Comparison of ENCODE assay signal across 8 mouse cellular contexts in the genomic region with DNA sequence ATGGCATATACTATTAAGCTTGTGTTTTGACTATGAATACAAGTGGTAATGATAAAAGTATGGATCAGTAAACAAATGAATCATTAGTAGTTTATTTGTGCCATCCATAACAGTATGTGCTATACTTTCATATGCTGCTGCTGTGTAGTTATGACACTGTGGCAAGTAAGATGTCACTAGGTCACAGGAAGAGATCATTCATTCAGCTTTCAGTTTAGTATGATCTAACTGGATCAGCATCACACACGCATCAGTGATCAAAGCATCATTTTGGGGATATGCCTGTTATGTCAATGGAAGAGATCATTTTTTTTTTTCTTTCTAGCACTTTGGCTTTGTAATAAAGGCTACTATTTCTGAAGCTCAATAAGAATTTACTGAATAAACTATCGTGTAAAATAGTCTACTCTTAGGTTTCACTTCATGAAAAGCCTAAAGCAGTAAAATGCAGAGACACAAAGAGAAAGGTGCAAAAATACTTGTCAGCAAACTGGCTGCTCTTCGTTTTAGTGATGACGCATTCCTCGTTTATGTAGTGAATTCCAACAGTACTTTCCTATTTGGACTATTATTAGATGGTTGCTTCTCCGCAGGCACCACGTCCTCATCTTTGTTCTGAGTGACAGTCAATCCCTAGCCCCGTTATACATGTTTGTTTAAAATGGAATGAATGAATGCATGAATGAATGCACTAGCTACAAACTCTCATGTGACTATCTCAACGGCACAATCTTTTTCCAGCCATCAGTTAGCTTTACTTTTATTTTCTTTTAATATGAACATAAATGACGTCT. TPM values are rescaled to one million over a fixed set of nuclear protein-coding genes. Genes with fewer than 3 reads are reported as not detected.
A peak's percentile ranks its signal among the peaks of the same experiment; 100 is the strongest.
DNase-seq lines count a peak whose midpoint lies in the region; TF ChIP-seq lines count a peak whose summit lies in the region.

No protein-coding gene starts in this region.

- no peak for TF ChIP-seq EP300 in heart, adult 2 months (IDR thresholded peaks at IDR 0.05; ENCODE audit: insufficient read depth, low read depth, low read length)

- peak overlapping the region; percentile 80 for H3ac ChIP-seq in myocyte (ENCODE audit: control insufficient read depth, insufficient read length)

- H3K4me3 ChIP-seq in heart, adult 2 months, result peak overlapping the region; percentile 94
- H3K4me3 ChIP-seq in embryonic facial prominence, embryonic 10.5 days, result peak overlapping the region; percentile 91
- peak overlapping the region; percentile 90 for H3K4me3 ChIP-seq in myocyte

- H3K4me1 ChIP-seq in heart, adult 2 months (ENCODE audit: control insufficient read depth, insufficient read depth, low read length), result peaks cover 1% of the 10 kb centered on the region
- peaks cover 22% of the 10 kb centered on the region for H3K4me1 ChIP-seq in embryonic facial prominence, embryonic 10.5 days

- no peaks in the 10 kb centered on the region; the same call in 1 of the 2 replicates for H3K36me3 ChIP-seq in heart, adult 2 months (ENCODE audit: control insufficient read depth, insufficient read depth, low read length)
- H3K36me3 ChIP-seq in embryonic facial prominence, embryonic 10.5 days (replicated peaks), result peaks cover 22% of the 10 kb centered on the region
- no peaks in the 10 kb centered on the region for H3K36me3 ChIP-seq in myocyte (ENCODE audit: control insufficient read depth, insufficient read depth)

- H3K9me3 ChIP-seq in embryonic facial prominence, embryonic 10.5 days, result no peaks in the 10 kb centered on the region

- H3K27ac ChIP-seq in heart, adult 2 months, result peak overlapping the region; percentile 87
- peak overlapping the region; percentile 99 for H3K27ac ChIP-seq in embryonic facial prominence, embryonic 10.5 days (replicated peaks)

- H3K4me2 ChIP-seq in myocyte (ENCODE audit: low read depth), result peak overlapping the region; percentile 73

- intact Hi-C loops in heart, adult 2 months (cut with DNase I), result no loop called here

- 0 out of 2 replicates have a peak, but pooled peaks cover 1% of the 10 kb centered on the region for H3K79me2 ChIP-seq in heart, adult 2 months (replicated peaks; ENCODE audit: control insufficient read depth, insufficient read depth, low read length)
- H3K79me2 ChIP-seq in myocyte (ENCODE audit: control insufficient read depth, insufficient read depth), result peaks cover 64% of the 10 kb centered on the region

- TF ChIP-seq POLR2A in heart, adult 2 months (IDR thresholded peaks at IDR 0.05; ENCODE audit: insufficient read depth, low read depth, low read length), result no peak
- no peak for TF ChIP-seq POLR2A in myocyte (IDR thresholded peaks at IDR 0.05; ENCODE audit: insufficient read length, low read depth)

- no peak for TF ChIP-seq CTCF in heart, adult 2 months (IDR thresholded peaks at IDR 0.05)

- peak overlapping the region; percentile 38; the same call in 1 of the 2 replicates for H3K9ac ChIP-seq in heart, adult 2 months (ENCODE audit: low read depth, low read length)

- WGBS in heart, adult 2 months, result 7% methylated on average over 10 of the region's 10 CpGs
- WGBS in embryonic facial prominence, embryonic 10.5 days, result 53% methylated on average over 10 of the region's 10 CpGs

- no peak for DNase-seq in heart, adult 2 months
- DNase-seq in heart, postnatal 4 days, result no peak
- peak; percentile 57 for DNase-seq in CD4-positive helper T cell, adult 2 months (ENCODE audit: low read depth, low spot score)
- DNase-seq in embryonic facial prominence, embryonic 10.5 days (ENCODE audit: low spot score), result no peak
- peak; percentile 70 for DNase-seq in induced T-regulatory cell, adult 2 months (ENCODE audit: low read depth)
- DNase-seq in urinary bladder, postnatal 10 days (ENCODE audit: low spot score), result no peak
- no peak for DNase-seq in cerebellum, postnatal 25 days

- no peaks in the 10 kb centered on the region for H3K27me3 ChIP-seq in heart, adult 2 months (ENCODE audit: control insufficient read depth, insufficient read depth, low read length)
- no peaks in the 10 kb centered on the region for H3K27me3 ChIP-seq in embryonic facial prominence, embryonic 10.5 days (replicated peaks; ENCODE audit: low read depth, poor library complexity, severe bottlenecking)
- H3K27me3 ChIP-seq in myocyte (ENCODE audit: control insufficient read depth, insufficient read depth, insufficient read length), result no peaks in the 10 kb centered on the region

TF ChIP-seq in myocyte, 11 proteins besides CTCF, POLR2A, EP300 and RAD21:
- no peak for TF ChIP-seq CEBPB (IDR thresholded peaks at IDR 0.05; ENCODE audit: insufficient read depth, poor library complexity, severe bottlenecking)
- TF ChIP-seq POLR2AphosphoS2 (IDR thresholded peaks at IDR 0.05; ENCODE audit: insufficient read length, low read depth), result no peak
- no peak for TF ChIP-seq SRF (IDR thresholded peaks at IDR 0.05; ENCODE audit: control insufficient read depth, insufficient read length, low read depth)
- TF ChIP-seq MYOD1 (IDR thresholded peaks at IDR 0.05; ENCODE audit: control insufficient read depth in 1 of 3, insufficient read length in 2 of 3, low read depth in 2 of 3), result no peak
- TF ChIP-seq MAX (IDR thresholded peaks at IDR 0.05; ENCODE audit: low read depth), result no peak
- TF ChIP-seq MYOG (IDR thresholded peaks at IDR 0.05; ENCODE audit: control insufficient read depth in 1 of 3, insufficient read depth in 1 of 3, insufficient read length in 2 of 3, low read depth in 2 of 3), result no peak
- TF ChIP-seq E2F4 (IDR thresholded peaks at IDR 0.05; ENCODE audit: insufficient read depth), result no peak
- TF ChIP-seq REST (IDR thresholded peaks at IDR 0.05; ENCODE audit: insufficient read depth, insufficient read length), result no peak
- no peak for TF ChIP-seq TCF12 (IDR thresholded peaks at IDR 0.05; ENCODE audit: insufficient read depth, poor library complexity, severe bottlenecking)
- no peak for TF ChIP-seq USF1 (IDR thresholded peaks at IDR 0.05; ENCODE audit: low read depth)
- TF ChIP-seq TCF3 (IDR thresholded peaks at IDR 0.05; ENCODE audit: insufficient read length, low read depth), result no peak

RNA-seq across cellular contexts. Expression of a gene that starts 1.3 kb away (rescaled TPM):
- 1 to 10 TPM; 7.6 to 8.3 TPM for total RNA-seq in heart, adult 2 months (2021)
- polyA plus RNA-seq in heart, adult 2 months (2012; rRNA removed), result 1.6 and 4.0 TPM in 2 replicates
- total RNA-seq in heart, postnatal 4 days (2021), result 10 to 100 TPM; 12.3 to 15.0 TPM
- polyA plus RNA-seq in embryonic facial prominence, embryonic 10.5 days (2016; fragmentation: Nextera tagmentation; extraction: Ambion mirVana), result 30.8 and 35.6 TPM in 2 replicates
- 2.8 TPM for polyA plus RNA-seq in myocyte (2012; fragmentation: generic; extraction: Trizol)

RNA-seq across cellular contexts. Expression of a gene that starts 1.4 kb away (rescaled TPM):
- total RNA-seq in heart, adult 2 months (2021), result 1 to 10 TPM in 1 of 2 experiments, under 1 TPM in 1; 0.82 to 1.0 TPM
- polyA plus RNA-seq in heart, adult 2 months (2012; rRNA removed), result 0.41 and 0.64 TPM in 2 replicates
- 10 to 100 TPM; 22.3 to 28.5 TPM for total RNA-seq in heart, postnatal 4 days (2021)
- polyA plus RNA-seq in embryonic facial prominence, embryonic 10.5 days (2016; fragmentation: Nextera tagmentation; extraction: Ambion mirVana), result 46.1 and 46.8 TPM in 2 replicates
- polyA plus RNA-seq in myocyte (2012; fragmentation: generic; extraction: Trizol), result 4.6 TPM

Comparison
In these comparisons a context has a peak if more than half of its experiments do, and no peak if none do; other contexts are left out.
1. DNase-seq: peak in CD4-positive helper T cell, adult 2 months (single experiment) and induced T-regulatory cell, adult 2 months (single experiment); none in heart, adult 2 months (0 of 2), heart, postnatal 4 days (single experiment), embryonic facial prominence, embryonic 10.5 days (single experiment), urinary bladder, postnatal 10 days (single experiment) and cerebellum, postnatal 25 days (0 of 2).
2. Peak in every context shown above with its lines, with median percentiles within 50 percentile points of each other: H3K4me3 ChIP-seq.